Mouse (Mus musculus) stomach, postnatal 0 days (tissue): ENCODE measurements around the gene Thsd7b. TPM values are rescaled to one million over a fixed set of nuclear protein-coding genes. Genes with fewer than 3 reads are reported as not detected.

Source experiments
- ATAC-seq: fragments of 200-750 bp; cut with Nextera tagmentation; 2 replicates; pipeline ENCODE4 v1.8.0; 2017; ENCODE audit not compliant: low FRiP score, low TSS enrichment
- DNase-seq: peaks from one replicate; pipeline ENCODE4 v3.0.0-alpha.2; 2016; ENCODE audit warnings: low spot score
- H3K27ac ChIP-seq: fragments of 300-500 bp; sonication (generic); replicated peaks from 2 replicates; pipeline ENCODE4 v1.5.1; 2014; ENCODE audit warnings: mild to moderate bottlenecking, control low read depth
- H3K27me3 ChIP-seq: fragments of 300-500 bp; sonication (generic); 2 replicates; pipeline ENCODE4 v1.6.1; 2014; ENCODE audit warnings: low read length; ENCODE audit not compliant: control insufficient read depth, insufficient read depth
- H3K36me3 ChIP-seq: fragments of 300-500 bp; sonication (generic); 2 replicates; pipeline ENCODE4 v1.6.1; 2014; ENCODE audit warnings: low read length, mixed read lengths; ENCODE audit not compliant: control insufficient read depth, insufficient read depth
- H3K4me1 ChIP-seq: fragments of 300-500 bp; sonication (generic); replicated peaks from 2 replicates; pipeline ENCODE4 v1.6.1; 2014; ENCODE audit warnings: antibody characterized with exemption; ENCODE audit not compliant: control insufficient read depth, insufficient read depth
- H3K4me2 ChIP-seq: fragments of 300-500 bp; sonication (generic); replicated peaks from 2 replicates; pipeline ENCODE4 v1.6.1; 2014; ENCODE audit warnings: low read depth, mild to moderate bottlenecking, control low read depth, moderate library complexity
- H3K4me3 ChIP-seq: fragments of 300-500 bp; sonication (generic); 2 replicates; pipeline ENCODE4 v1.5.1; 2014; ENCODE audit warnings: low read depth, low read length, control low read depth
- H3K9ac ChIP-seq: fragments of 300-500 bp; sonication (generic); 2 replicates; pipeline ENCODE4 v1.6.1; 2014; ENCODE audit warnings: mild to moderate bottlenecking, low read length, control low read depth, mixed read lengths
- H3K9me3 ChIP-seq: fragments of 300-500 bp; sonication (generic); 2 replicates; pipeline ENCODE4 v1.6.1; 2016; ENCODE audit warnings: low read length; ENCODE audit not compliant: control insufficient read depth
- CTCF ChIP-seq: IDR thresholded peaks from 2 replicates; pipeline ENCODE4 v1.5.1; 2016; ENCODE audit warnings: antibody characterized with exemption, low read depth, mild to moderate bottlenecking, moderate library complexity
- EP300 ChIP-seq: optimal IDR thresholded peaks from 2 replicates; pipeline ENCODE3; 2016; ENCODE audit warnings: antibody characterized with exemption
- whole genome bisulfite sequencing: fragments of 180-500 bp; shearing (Covaris S2); extraction: QIAGEN DNeasy Blood & Tissue Kit; methylation state at CpG from one replicate; pipeline ENCODE4 v1.1.7; 2014; 5-methylcytosine and 5-hydroxymethylcytosine counted together
- polyA plus RNA-seq: library from polyadenylated mRNA; unstranded; fragments of >200 nt; fragmentation: Nextera tagmentation; extraction: Ambion mirVana; gene quantifications from 2 replicates; pipeline ENCODE4 v1.2.1, GENCODE M21; 2015

Thsd7b gene
- polyA plus RNA-seq, 1 experiment from 2014 or later, result 0.53 TPM

DNA sequence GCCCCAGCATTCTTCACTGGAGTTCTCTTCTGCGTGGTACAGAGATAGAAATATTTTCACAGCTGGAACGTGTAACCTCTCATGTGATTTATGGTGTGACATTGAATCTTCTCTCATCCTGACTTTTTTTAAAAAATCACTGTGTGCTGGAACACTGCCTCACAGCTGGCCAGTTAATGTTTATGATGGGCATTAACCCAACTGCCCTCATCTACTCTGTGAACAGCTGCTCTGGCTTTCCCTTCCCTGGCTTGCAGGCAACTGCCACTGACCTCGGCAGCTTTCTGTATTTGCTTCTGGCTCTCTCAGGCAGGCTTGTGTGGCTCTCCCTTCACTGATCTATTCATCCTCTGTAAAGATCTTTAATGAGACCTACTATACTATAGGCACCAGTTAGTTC is 564.7 kb downstream of the Thsd7b start:
- no peaks in the 10 kb centered on the region for H3K27me3 ChIP-seq
- H3K27ac ChIP-seq, result no peak overlapping the region
- no peak overlapping the region for H3K4me3 ChIP-seq
- TF ChIP-seq EP300 (no peak), CTCF (no peak)
- H3K9ac ChIP-seq, result no peak overlapping the region
- no peaks in the 10 kb centered on the region for H3K36me3 ChIP-seq
- no peaks in the 10 kb centered on the region for H3K4me1 ChIP-seq
- ATAC-seq, result no peak
- H3K4me2 ChIP-seq, result no peak overlapping the region
- no peak for DNase-seq
- H3K9me3 ChIP-seq, result no peaks in the 10 kb centered on the region
- 38% methylated on average over 3 of the region's 3 CpGs for WGBS

GRCm38 (mm10) chr1:129838486-129838885 is 565.4 kb downstream of the Thsd7b start:
- H3K9me3 ChIP-seq, result no peaks in the 10 kb centered on the region
- H3K36me3 ChIP-seq, result no peaks in the 10 kb centered on the region
- no peak for ATAC-seq

GRCm38 (mm10) chr1:129843416-129843815 is 570.3 kb downstream of the Thsd7b start:
- no peak overlapping the region for H3K4me3 ChIP-seq
- DNase-seq (no peak), ATAC-seq (no peak)
- TF ChIP-seq EP300, result no peak
- TF ChIP-seq CTCF, result peak; percentile 68
- no peaks in the 10 kb centered on the region for H3K9me3 ChIP-seq
- no peak overlapping the region for H3K4me2 ChIP-seq
- H3K4me1 ChIP-seq, result no peaks in the 10 kb centered on the region
- H3K36me3 ChIP-seq, result no peaks in the 10 kb centered on the region
- no peak overlapping the region for H3K9ac ChIP-seq
- WGBS, result 45% methylated on average over 2 of the region's 2 CpGs
- no peaks in the 10 kb centered on the region for H3K27me3 ChIP-seq
- no peak overlapping the region for H3K27ac ChIP-seq

More at GRCm38 (mm10) chr1:129838486-129838885, 565.4 kb downstream of the Thsd7b start:
- no peak for DNase-seq
- H3K27me3 ChIP-seq, result no peaks in the 10 kb centered on the region
- H3K4me3 ChIP-seq, result no peak overlapping the region
- TF ChIP-seq CTCF, result no peak
- TF ChIP-seq EP300, result no peak
- H3K4me2 ChIP-seq, result no peak overlapping the region
- H3K27ac ChIP-seq, result no peak overlapping the region
- no peaks in the 10 kb centered on the region for H3K4me1 ChIP-seq
- no peak overlapping the region for H3K9ac ChIP-seq

- Histone ChIP-seq H3K9me3 (no peaks in the 10 kb centered on the region), H3K4me1 (no peaks in the 10 kb centered on the region), H3K27me3 (no peaks in the 10 kb centered on the region), H3K36me3 (no peaks in the 10 kb centered on the region), H3K27ac (no peak overlapping the region), H3K4me3 (no peak overlapping the region), H3K9ac (no peak overlapping the region), H3K4me2 (no peak overlapping the region)
- WGBS, result 52% methylated on average over 5 of the region's 5 CpGs
- TF ChIP-seq EP300, result no peak
- no peak for TF ChIP-seq CTCF
- DNase-seq, result no peak
- ATAC-seq, result no peak
These were observed 577.0 kb downstream of the Thsd7b start for GRCm38 (mm10) chr1:129850007-129850564.

GRCm38 (mm10) chr1:129867714-129868113 is 594.6 kb downstream of the Thsd7b start:
- ATAC-seq (no peak), DNase-seq (no peak)
- no peak overlapping the region for H3K4me2 ChIP-seq
- H3K27me3 ChIP-seq, result no peaks in the 10 kb centered on the region
- H3K36me3 ChIP-seq, result no peaks in the 10 kb centered on the region
- no peak overlapping the region for H3K9ac ChIP-seq
- no peak overlapping the region for H3K4me3 ChIP-seq
- WGBS, result 67% methylated on average over 6 of the region's 6 CpGs
- H3K27ac ChIP-seq, result no peak overlapping the region
- H3K4me1 ChIP-seq, result no peaks in the 10 kb centered on the region
- no peak for TF ChIP-seq CTCF
- no peak for TF ChIP-seq EP300
- no peaks in the 10 kb centered on the region for H3K9me3 ChIP-seq

DNA sequence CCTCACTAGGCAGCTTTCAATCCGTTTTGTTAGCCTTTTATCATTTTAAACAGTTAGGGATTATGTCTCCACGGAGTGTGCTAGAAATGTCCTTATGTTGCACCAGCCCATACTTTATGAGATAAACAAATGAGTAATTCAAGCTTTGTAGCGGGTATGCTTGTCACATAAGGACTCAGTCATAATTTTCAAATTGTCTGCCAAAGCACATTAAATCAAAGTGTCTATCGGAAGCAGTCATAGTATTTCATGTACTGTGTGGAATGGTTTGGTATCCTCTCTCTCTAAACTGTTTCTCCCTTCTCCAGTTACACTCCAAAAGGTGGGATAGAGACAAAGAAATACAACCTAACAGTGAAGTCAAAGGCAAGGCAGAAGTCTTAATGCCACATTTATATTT is 601.3 kb downstream of the Thsd7b start:
- WGBS, result 40% methylated on average over 4 of the region's 4 CpGs
- Histone ChIP-seq H3K9me3 (no peaks in the 10 kb centered on the region), H3K4me2 (no peak overlapping the region), H3K27me3 (no peaks in the 10 kb centered on the region), H3K36me3 (no peaks in the 10 kb centered on the region), H3K4me3 (no peak overlapping the region), H3K4me1 (no peaks in the 10 kb centered on the region), H3K9ac (no peak overlapping the region), H3K27ac (no peak overlapping the region)
- ATAC-seq (no peak), DNase-seq (no peak)
- no peak for TF ChIP-seq CTCF
- TF ChIP-seq EP300, result no peak
